Mouse (Mus musculus) embryonic facial prominence, embryonic 14.5 days (tissue): ENCODE data around the gene C2cd4a. TPM values are rescaled to one million over a fixed set of nuclear protein-coding genes. Genes with fewer than 3 reads are reported as not detected.

Experiments
- ATAC-seq: fragments of 200-750 bp; cut with Nextera tagmentation; 2 replicates; pipeline ENCODE4 v1.8.0; 2017; ENCODE audit warnings: low read depth, moderate number of reproducible peaks, moderate TSS enrichment
- DNase-seq: peaks from one replicate; pipeline ENCODE4 v3.0.0-alpha.2; 2015; ENCODE audit warnings: low spot score
- H3K27ac ChIP-seq: fragments of 300-500 bp; sonication (generic); replicated peaks from 2 replicates; pipeline ENCODE4 v1.5.1; 2014; ENCODE audit warnings: low read depth, mild to moderate bottlenecking, low read length, moderate library complexity
- H3K27me3 ChIP-seq: fragments of 300-500 bp; sonication (generic); replicated peaks from 2 replicates; pipeline ENCODE4 v1.6.1; 2014; ENCODE audit warnings: low read length; ENCODE audit not compliant: control insufficient read depth, insufficient read depth
- H3K36me3 ChIP-seq: fragments of 300-500 bp; sonication (generic); 2 replicates; pipeline ENCODE4 v1.6.1; 2014; ENCODE audit warnings: low read length, mixed read lengths; ENCODE audit not compliant: control insufficient read depth, insufficient read depth
- H3K4me1 ChIP-seq: fragments of 300-500 bp; sonication (generic); 2 replicates; pipeline ENCODE4 v1.6.1; 2014; ENCODE audit warnings: antibody characterized with exemption, low read length; ENCODE audit not compliant: control insufficient read depth, insufficient read depth
- H3K4me2 ChIP-seq: fragments of 300-500 bp; sonication (generic); 2 replicates; pipeline ENCODE4 v1.6.1; 2014; ENCODE audit warnings: low read depth, mild to moderate bottlenecking, low read length, moderate library complexity, mixed read lengths
- H3K4me3 ChIP-seq: fragments of 300-500 bp; sonication (generic); 2 replicates; pipeline ENCODE4 v1.5.1; 2014; ENCODE audit warnings: low read depth, mild to moderate bottlenecking, low read length
- H3K9ac ChIP-seq: fragments of 300-500 bp; sonication (generic); 2 replicates; pipeline ENCODE4 v1.6.1; 2014; ENCODE audit warnings: low read depth, mild to moderate bottlenecking, low read length, moderate library complexity, mixed read lengths
- H3K9me3 ChIP-seq: fragments of 300-500 bp; sonication (generic); 2 replicates; pipeline ENCODE4 v1.6.1; 2016; ENCODE audit warnings: low read length; ENCODE audit not compliant: control insufficient read depth
- WGBS: fragments of 180-500 bp; shearing (Covaris S2); extraction: QIAGEN DNeasy Blood & Tissue Kit; methylation state at CpG from one replicate; pipeline ENCODE4 v1.1.7; 2014; 5-methylcytosine and 5-hydroxymethylcytosine counted together
- polyA plus RNA-seq: library from polyadenylated mRNA; unstranded; fragments of >200 nt; fragmentation: Nextera tagmentation; extraction: Ambion mirVana; gene quantifications from 2 replicates; pipeline ENCODE4 v1.2.1, GENCODE M21; 2014

Gene C2cd4a
- polyA plus RNA-seq, 1 experiment from 2014 or later: 0.28 TPM

- Histone ChIP-seq H3K4me1 (peaks cover 14% of the 10 kb centered on the region), H3K4me2 (no peak overlapping the region), H3K9ac (no peak overlapping the region), H3K27me3 (no peaks in the 10 kb centered on the region), H3K27ac (no peak overlapping the region), H3K9me3 (no peaks in the 10 kb centered on the region), H3K4me3 (no peak overlapping the region), H3K36me3 (no peaks in the 10 kb centered on the region)
- ATAC-seq (no peak), DNase-seq (no peak)
- WGBS: 55% methylated on average over 6 of the region's 6 CpGs
Measured at GRCm38 (mm10) chr9:67810527-67810926, 21.6 kb downstream of the C2cd4a start.

GRCm38 (mm10) chr9:67807000-67807399 lies 25.1 kb downstream of the C2cd4a start:
- Histone ChIP-seq H3K36me3 (no peaks in the 10 kb centered on the region), H3K27me3 (no peaks in the 10 kb centered on the region)

GRCm38 (mm10) chr9:67802241-67802640 lies 29.9 kb downstream of the C2cd4a start:
- ATAC-seq (no peak), DNase-seq (peak; percentile 25)
- Histone ChIP-seq H3K9me3 (no peaks in the 10 kb centered on the region), H3K36me3 (no peaks in the 10 kb centered on the region), H3K4me2 (no peak overlapping the region), H3K9ac (no peak overlapping the region), H3K27me3 (no peaks in the 10 kb centered on the region), H3K4me3 (no peak overlapping the region), H3K27ac (no peak overlapping the region), H3K4me1 (peaks cover 5% of the 10 kb centered on the region; the same call in 1 of the 2 replicates)
- WGBS: 29% methylated on average over 6 of the region's 6 CpGs

More at GRCm38 (mm10) chr9:67807000-67807399, 25.1 kb downstream of the C2cd4a start:
- H3K9ac ChIP-seq: no peak overlapping the region
- no peak overlapping the region for H3K4me2 ChIP-seq
- H3K4me3 ChIP-seq: no peak overlapping the region
- 65% methylated on average over 5 of the region's 5 CpGs for WGBS
- ATAC-seq: no peak
- DNase-seq: no peak
- H3K9me3 ChIP-seq: no peaks in the 10 kb centered on the region
- no peaks in the 10 kb centered on the region for H3K4me1 ChIP-seq
- H3K27ac ChIP-seq: no peak overlapping the region

- no peak overlapping the region for H3K4me2 ChIP-seq
- H3K4me3 ChIP-seq: no peak overlapping the region
- H3K36me3 ChIP-seq: no peaks in the 10 kb centered on the region
- WGBS: 54% methylated on average over 14 of the region's 14 CpGs
- H3K9me3 ChIP-seq: no peaks in the 10 kb centered on the region
- no peak overlapping the region for H3K27ac ChIP-seq
- peak; percentile 57; the same call in 1 of the 2 replicates for ATAC-seq
- peaks cover 14% of the 10 kb centered on the region for H3K4me1 ChIP-seq
- peak; percentile 34 for DNase-seq
- H3K9ac ChIP-seq: no peak overlapping the region
- H3K27me3 ChIP-seq: no peaks in the 10 kb centered on the region
Measured at GRCm38 (mm10) chr9:67799078-67799819, 32.9 kb downstream of the C2cd4a start.

- H3K27ac ChIP-seq: peak overlapping the region; percentile 39; the same call in 1 of the 2 replicates
- no peaks in the 10 kb centered on the region for H3K36me3 ChIP-seq
- no peak overlapping the region for H3K4me3 ChIP-seq
- WGBS: 55% methylated on average over 14 of the region's 14 CpGs
- peaks cover 14% of the 10 kb centered on the region for H3K4me1 ChIP-seq
- no peak overlapping the region for H3K4me2 ChIP-seq
- no peaks in the 10 kb centered on the region for H3K27me3 ChIP-seq
- H3K9ac ChIP-seq: no peak overlapping the region
- no peaks in the 10 kb centered on the region for H3K9me3 ChIP-seq
- DNase-seq (peak; percentile 88), ATAC-seq (peak; percentile 66; the same call in 1 of the 2 replicates)
Measured at GRCm38 (mm10) chr9:67795205-67795675, 36.9 kb downstream of the C2cd4a start.

- Histone ChIP-seq H3K27ac (no peak overlapping the region), H3K4me1 (peaks cover 14% of the 10 kb centered on the region), H3K9ac (no peak overlapping the region), H3K27me3 (no peaks in the 10 kb centered on the region), H3K36me3 (no peaks in the 10 kb centered on the region), H3K9me3 (no peaks in the 10 kb centered on the region), H3K4me2 (no peak overlapping the region), H3K4me3 (no peak overlapping the region)
- WGBS: 89% methylated on average over 4 of the region's 4 CpGs
- DNase-seq: no peak
- ATAC-seq: no peak
Measured at GRCm38 (mm10) chr9:67794668-67795067, 37.5 kb downstream of the C2cd4a start.

- WGBS: no CpG with 5 or more reads among the region's 1 CpGs
- no peak overlapping the region for H3K27ac ChIP-seq
- no peaks in the 10 kb centered on the region for H3K9me3 ChIP-seq
- H3K27me3 ChIP-seq: no peaks in the 10 kb centered on the region
- no peak overlapping the region for H3K4me3 ChIP-seq
- H3K36me3 ChIP-seq: no peaks in the 10 kb centered on the region
- no peak overlapping the region for H3K4me2 ChIP-seq
- DNase-seq (no peak), ATAC-seq (no peak)
- no peak overlapping the region for H3K9ac ChIP-seq
- H3K4me1 ChIP-seq: peaks cover 12% of the 10 kb centered on the region
Measured at GRCm38 (mm10) chr9:67794216-67794615, 37.9 kb downstream of the C2cd4a start.

- Histone ChIP-seq H3K9me3 (no peaks in the 10 kb centered on the region), H3K4me1 (peaks cover 9% of the 10 kb centered on the region), H3K27ac (no peak overlapping the region), H3K4me2 (no peak overlapping the region), H3K27me3 (no peaks in the 10 kb centered on the region), H3K4me3 (no peak overlapping the region), H3K36me3 (no peaks in the 10 kb centered on the region), H3K9ac (no peak overlapping the region)
- DNase-seq (no peak), ATAC-seq (no peak)
- WGBS: 67% methylated on average over 6 of the region's 6 CpGs
Measured at GRCm38 (mm10) chr9:67793501-67793900, 38.6 kb downstream of the C2cd4a start.

- no peaks in the 10 kb centered on the region for H3K27me3 ChIP-seq
Measured at GRCm38 (mm10) chr9:67792405-67792804, 39.7 kb downstream of the C2cd4a start.

More at GRCm38 (mm10) chr9:67792405-67792804, 39.7 kb downstream of the C2cd4a start:
- Histone ChIP-seq H3K36me3 (no peaks in the 10 kb centered on the region), H3K9me3 (no peaks in the 10 kb centered on the region), H3K9ac (no peak overlapping the region), H3K4me1 (peaks cover 9% of the 10 kb centered on the region), H3K4me2 (no peak overlapping the region), H3K4me3 (no peak overlapping the region), H3K27ac (no peak overlapping the region)
- 72% methylated on average over 5 of the region's 5 CpGs for WGBS
- DNase-seq: no peak
- ATAC-seq: no peak
